Mouse (Mus musculus): ENCODE measurements at regions not wholly inside any gene's neighbourhood (a gene's known extent, or its start where the extent isn't known, plus 50 kb on each side); places are given as distances from the start of the nearest gene placed in this dataset.

DNA sequence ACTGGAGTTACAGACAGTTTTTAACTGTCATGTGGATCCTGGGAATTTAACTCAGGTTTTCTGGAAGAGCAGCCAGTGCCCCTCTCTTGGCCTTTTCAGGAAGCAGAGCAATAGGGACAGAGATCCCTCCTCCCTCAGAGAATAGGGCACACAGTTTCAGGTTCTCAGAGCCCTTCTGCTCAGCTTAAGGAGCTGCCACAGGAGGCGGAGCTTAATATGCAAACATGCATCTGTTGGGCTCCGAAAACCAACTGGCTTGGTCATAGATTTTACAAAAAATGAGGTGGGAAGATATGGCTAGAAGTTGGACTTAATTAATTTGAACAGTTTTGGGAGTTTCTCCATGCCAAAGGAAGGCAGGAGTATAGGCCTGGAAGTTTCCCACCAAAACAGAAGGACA, 61.9 kb upstream of the Znrf2 start:
- Histone ChIP-seq H3K4me1 (peaks cover 29% of the 10 kb centered on the region), H3K36me3 (no peaks in the 10 kb centered on the region), H3K27ac (replicated peaks) (no peak overlapping the region), H3K4me2 (no peak overlapping the region), H3K9ac (no peak overlapping the region), H3K9me3 (no peaks in the 10 kb centered on the region), H3K4me3 (no peak overlapping the region), H3K27me3 (replicated peaks) (no peaks in the 10 kb centered on the region)
- no peak for ATAC-seq (ENCODE audit: extremely low read depth, insufficient number of reproducible peaks, low FRiP score, low TSS enrichment)
- 83% methylated on average over 2 of the region's 2 CpGs for WGBS

DNA sequence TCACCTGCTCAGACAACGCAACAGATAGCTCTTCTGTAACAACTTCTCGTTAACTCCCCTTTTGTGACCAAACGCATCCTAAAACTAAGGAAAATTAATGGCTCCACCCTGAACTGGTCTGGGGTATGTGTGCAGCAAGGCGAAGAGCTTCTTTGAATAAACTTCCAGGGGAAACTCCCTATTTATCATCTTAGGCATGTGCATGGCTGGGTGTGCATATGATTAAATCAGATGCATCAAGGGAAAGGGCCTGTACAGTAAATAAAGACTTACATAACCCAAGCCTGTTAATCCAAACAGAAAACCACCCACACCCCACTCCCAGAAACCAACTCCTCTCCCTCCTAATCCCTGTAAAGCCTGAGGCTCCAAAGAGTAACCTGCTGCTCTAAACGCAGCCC, 59.2 kb upstream of the Znrf2 start:
- H3K27ac ChIP-seq (replicated peaks), result no peak overlapping the region
- WGBS, result 65% methylated on average over 5 of the region's 5 CpGs
- H3K4me3 ChIP-seq, result no peak overlapping the region
- H3K36me3 ChIP-seq, result no peaks in the 10 kb centered on the region
- H3K4me2 ChIP-seq, result no peak overlapping the region
- no peak overlapping the region for H3K9ac ChIP-seq
- ATAC-seq (ENCODE audit: extremely low read depth, insufficient number of reproducible peaks, low FRiP score, low TSS enrichment), result no peak
- peaks cover 33% of the 10 kb centered on the region for H3K4me1 ChIP-seq
- peaks cover 18% of the 10 kb centered on the region for H3K27me3 ChIP-seq (replicated peaks)
- no peaks in the 10 kb centered on the region for H3K9me3 ChIP-seq

DNA sequence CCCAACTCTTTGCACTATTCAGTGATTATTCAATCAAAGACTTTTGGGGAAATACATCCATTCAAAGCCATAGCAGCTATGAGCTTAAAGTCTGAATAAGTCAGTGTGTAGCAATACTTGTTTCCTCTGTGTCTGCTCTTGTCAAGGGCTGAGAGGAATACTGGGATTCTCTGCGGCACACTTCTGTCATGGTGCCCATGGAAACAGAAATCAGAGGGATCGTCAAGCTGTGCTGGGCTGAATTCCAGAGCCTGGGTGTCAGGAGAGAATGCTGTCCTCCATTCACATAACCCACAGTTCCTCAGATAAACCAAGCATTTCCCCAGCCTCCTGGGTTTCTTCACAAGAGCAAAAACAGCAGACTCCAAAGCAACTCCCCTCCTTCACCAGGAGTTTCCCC, 58.6 kb upstream of the Znrf2 start:
- Histone ChIP-seq H3K4me3 (no peak overlapping the region), H3K4me1 (peaks cover 33% of the 10 kb centered on the region), H3K36me3 (no peaks in the 10 kb centered on the region), H3K9me3 (no peaks in the 10 kb centered on the region), H3K4me2 (0 out of 2 replicates have a peak overlapping the region, but pooled peaks have one; percentile 1), H3K9ac (no peak overlapping the region), H3K27ac (replicated peaks) (no peak overlapping the region), H3K27me3 (replicated peaks) (peaks cover 19% of the 10 kb centered on the region)
- ATAC-seq (ENCODE audit: extremely low read depth, insufficient number of reproducible peaks, low FRiP score, low TSS enrichment), result no peak
- 6% methylated on average over 2 of the region's 2 CpGs for WGBS

DNA sequence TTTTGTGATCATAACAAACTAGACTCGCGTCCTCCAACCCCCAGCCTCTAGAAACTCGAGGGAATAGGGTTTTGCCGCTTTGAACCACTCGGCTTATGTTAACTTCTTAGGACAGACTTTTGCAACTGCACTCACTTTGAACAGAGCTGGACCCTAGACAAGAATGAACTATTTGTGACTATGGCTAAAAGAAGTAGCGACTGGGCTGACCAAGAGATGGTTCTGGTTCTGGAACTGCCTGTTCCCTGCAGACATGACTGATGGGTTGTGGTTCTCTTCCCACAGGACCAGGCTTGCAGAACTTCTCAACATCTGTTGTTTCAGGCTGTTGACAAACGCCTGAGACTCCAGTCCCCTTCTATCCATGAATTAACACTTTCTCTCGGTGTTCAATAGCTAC, 57.5 kb upstream of the Znrf2 start:
- Histone ChIP-seq H3K4me2 (no peak overlapping the region), H3K36me3 (no peaks in the 10 kb centered on the region), H3K4me3 (no peak overlapping the region), H3K9ac (no peak overlapping the region), H3K27ac (replicated peaks) (no peak overlapping the region), H3K4me1 (peaks cover 33% of the 10 kb centered on the region), H3K27me3 (replicated peaks) (peaks cover 19% of the 10 kb centered on the region), H3K9me3 (no peaks in the 10 kb centered on the region)
- no peak for ATAC-seq (ENCODE audit: extremely low read depth, insufficient number of reproducible peaks, low FRiP score, low TSS enrichment)
- WGBS, result 53% methylated on average over 8 of the region's 8 CpGs

DNA sequence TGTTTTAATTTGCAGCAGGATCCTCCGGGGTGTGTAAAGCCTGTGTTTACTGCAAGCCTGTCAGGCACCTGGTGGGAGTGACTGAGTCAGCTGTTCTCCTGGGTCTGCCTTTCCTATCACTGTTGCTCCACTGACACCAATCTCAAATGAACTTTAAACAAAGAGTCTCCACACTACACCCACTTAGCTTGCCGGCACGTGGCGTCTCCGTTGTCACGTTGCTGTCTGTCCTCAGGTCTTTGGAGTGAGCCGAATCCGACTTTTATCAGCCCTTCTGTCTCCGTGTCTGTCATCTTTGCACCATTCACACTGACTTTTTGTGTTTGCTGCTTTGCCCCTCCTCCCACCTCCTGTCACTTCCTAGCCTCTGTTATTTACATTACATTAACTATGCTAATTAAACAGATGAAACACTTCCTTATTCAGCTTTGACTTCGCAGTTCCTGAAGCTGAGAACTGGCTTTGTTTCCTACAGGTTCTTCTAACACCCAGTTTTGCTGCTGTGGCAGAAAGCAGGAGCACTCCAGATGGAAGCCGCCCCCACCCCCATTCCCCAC, 56.7 kb upstream of the Znrf2 start:
- H3K27me3 ChIP-seq (replicated peaks), result peaks cover 19% of the 10 kb centered on the region
- no peak overlapping the region for H3K27ac ChIP-seq (replicated peaks)
- no peaks in the 10 kb centered on the region for H3K9me3 ChIP-seq
- peaks cover 33% of the 10 kb centered on the region for H3K4me1 ChIP-seq
- H3K4me2 ChIP-seq, result peak overlapping the region; percentile 60
- no peak for ATAC-seq (ENCODE audit: extremely low read depth, insufficient number of reproducible peaks, low FRiP score, low TSS enrichment)
- H3K9ac ChIP-seq, result peak overlapping the region; percentile 45; the same call in 1 of the 2 replicates
- no peaks in the 10 kb centered on the region for H3K36me3 ChIP-seq
- WGBS, result 2% methylated on average over 11 of the region's 11 CpGs
- peak overlapping the region; percentile 25 for H3K4me3 ChIP-seq

DNA sequence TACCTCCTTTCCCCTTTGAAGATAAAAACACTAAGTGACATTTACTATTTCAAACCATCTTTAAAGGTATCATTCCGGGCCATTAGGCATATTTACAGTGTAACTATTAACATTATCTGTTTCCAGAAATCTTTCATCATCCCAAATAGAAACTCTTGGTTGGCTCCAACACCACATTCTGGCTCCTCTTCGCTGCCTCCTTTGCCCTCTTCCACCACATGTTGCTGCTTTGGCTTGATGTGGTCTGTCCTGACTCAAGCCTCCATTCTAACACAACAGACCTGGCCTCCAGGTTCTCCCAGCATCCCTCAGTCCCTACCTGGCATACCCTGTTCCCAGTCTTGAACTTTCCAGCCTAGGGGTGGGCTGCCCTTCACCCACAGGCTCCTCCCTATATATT, 56.2 kb upstream of the Znrf2 start:
- ATAC-seq (ENCODE audit: extremely low read depth, insufficient number of reproducible peaks, low FRiP score, low TSS enrichment), result no peak
- H3K4me3 ChIP-seq, result no peak overlapping the region
- WGBS, result 45% methylated on average over 2 of the region's 2 CpGs
- H3K9me3 ChIP-seq, result no peaks in the 10 kb centered on the region
- no peak overlapping the region for H3K27ac ChIP-seq (replicated peaks)
- H3K9ac ChIP-seq, result no peak overlapping the region
- peaks cover 33% of the 10 kb centered on the region for H3K4me1 ChIP-seq
- H3K36me3 ChIP-seq, result no peaks in the 10 kb centered on the region
- H3K4me2 ChIP-seq, result no peak overlapping the region
- peaks cover 19% of the 10 kb centered on the region for H3K27me3 ChIP-seq (replicated peaks)

DNA sequence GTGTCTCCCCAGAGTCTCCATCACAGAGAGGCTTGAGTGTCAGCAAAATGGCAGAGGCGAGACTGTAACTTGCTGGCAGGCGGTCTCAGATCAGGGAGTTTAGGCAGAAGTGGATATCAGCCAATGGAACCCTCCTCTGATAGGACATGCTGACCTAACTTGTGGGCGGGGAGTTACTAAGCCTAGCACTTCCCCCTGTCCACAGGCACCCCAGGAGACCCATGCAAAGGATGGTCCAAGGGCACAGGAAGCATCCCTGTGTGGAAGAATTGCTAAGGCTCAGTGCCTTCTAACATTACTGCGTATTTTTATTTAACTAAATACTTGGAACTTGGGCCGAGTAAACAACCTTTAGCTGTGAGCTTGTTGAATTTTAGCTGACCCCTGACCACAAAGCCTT, 54.7 kb upstream of the Znrf2 start:
- peaks cover 33% of the 10 kb centered on the region for H3K4me1 ChIP-seq
- no peak overlapping the region for H3K4me3 ChIP-seq
- no peaks in the 10 kb centered on the region for H3K36me3 ChIP-seq
- ATAC-seq (ENCODE audit: extremely low read depth, insufficient number of reproducible peaks, low FRiP score, low TSS enrichment), result no peak
- H3K27me3 ChIP-seq (replicated peaks), result peaks cover 19% of the 10 kb centered on the region
- H3K27ac ChIP-seq (replicated peaks), result no peak overlapping the region
- H3K9me3 ChIP-seq, result no peaks in the 10 kb centered on the region
- WGBS, result 43% methylated on average over 5 of the region's 5 CpGs
- no peak overlapping the region for H3K9ac ChIP-seq
- no peak overlapping the region for H3K4me2 ChIP-seq

DNA sequence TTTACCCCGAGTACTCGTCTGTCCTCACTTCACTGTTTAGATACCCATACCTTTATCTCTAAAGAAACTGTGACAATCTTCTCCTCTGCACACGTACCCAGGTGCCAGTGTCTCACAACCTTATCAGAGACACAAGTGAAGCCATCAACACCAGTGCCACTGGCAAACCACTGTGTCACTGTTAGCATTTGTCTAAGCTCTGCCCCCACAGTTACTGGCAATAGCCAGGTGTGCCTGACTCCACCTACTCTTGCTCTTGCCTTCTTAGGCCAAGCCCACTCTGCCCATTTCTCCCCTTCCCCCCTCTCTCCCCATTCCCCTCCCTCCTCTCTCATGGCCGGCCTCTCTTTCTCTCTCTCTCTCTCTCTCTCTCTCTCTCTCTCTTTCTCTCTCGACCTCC, 54.2 kb upstream of the Znrf2 start:
- Histone ChIP-seq H3K4me1 (peaks cover 35% of the 10 kb centered on the region), H3K9me3 (no peaks in the 10 kb centered on the region), H3K4me3 (no peak overlapping the region), H3K4me2 (no peak overlapping the region), H3K27ac (replicated peaks) (no peak overlapping the region), H3K27me3 (replicated peaks) (peaks cover 19% of the 10 kb centered on the region), H3K36me3 (no peaks in the 10 kb centered on the region), H3K9ac (no peak overlapping the region)
- WGBS, result 13% methylated on average over 5 of the region's 5 CpGs
- no peak for ATAC-seq (ENCODE audit: extremely low read depth, insufficient number of reproducible peaks, low FRiP score, low TSS enrichment)

DNA sequence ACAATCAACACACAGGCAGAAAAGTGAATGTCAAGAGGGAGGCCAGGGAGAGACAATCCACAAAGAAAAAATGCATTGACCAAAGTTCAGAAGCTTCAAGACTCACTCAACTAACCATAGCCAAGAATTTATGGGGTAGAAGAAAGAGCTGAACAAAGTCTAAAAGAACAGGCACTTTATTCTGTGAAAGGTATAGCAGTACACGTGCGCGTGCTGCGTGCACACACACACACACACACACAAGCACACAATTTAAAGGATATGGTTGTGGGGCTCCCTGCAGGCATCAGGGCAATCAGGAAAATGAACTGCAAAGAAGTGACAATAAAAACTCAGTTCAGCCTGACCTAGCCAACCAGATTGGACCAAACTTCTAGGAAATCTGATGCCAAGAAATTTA, 53.0 kb upstream of the Znrf2 start:
- H3K4me2 ChIP-seq, result no peak overlapping the region
- peaks cover 19% of the 10 kb centered on the region for H3K27me3 ChIP-seq (replicated peaks)
- peaks cover 27% of the 10 kb centered on the region for H3K4me1 ChIP-seq
- H3K27ac ChIP-seq (replicated peaks), result no peak overlapping the region
- WGBS, result 86% methylated on average over 4 of the region's 4 CpGs
- no peaks in the 10 kb centered on the region for H3K36me3 ChIP-seq
- no peak overlapping the region for H3K9ac ChIP-seq
- H3K9me3 ChIP-seq, result no peaks in the 10 kb centered on the region
- no peak overlapping the region for H3K4me3 ChIP-seq
- no peak for ATAC-seq (ENCODE audit: extremely low read depth, insufficient number of reproducible peaks, low FRiP score, low TSS enrichment)

DNA sequence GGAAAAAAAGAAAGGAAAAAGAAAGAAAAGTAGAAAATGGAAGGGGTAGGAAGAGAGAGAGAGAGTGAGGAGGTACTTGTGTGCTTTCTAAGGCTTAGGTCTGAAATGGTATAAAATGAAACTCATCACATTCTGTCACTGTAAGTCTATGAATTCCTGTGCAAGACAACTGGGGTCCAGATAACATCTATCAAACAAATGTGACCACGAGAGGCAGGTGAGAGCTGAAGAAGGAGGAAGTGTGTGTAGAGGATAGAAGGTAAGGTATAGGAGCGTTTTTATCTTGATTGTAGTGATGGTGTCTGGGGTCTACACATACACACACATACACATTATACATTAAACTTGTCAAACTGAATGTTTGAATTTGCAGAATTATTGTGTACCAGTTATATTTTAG, 51.0 kb upstream of the Znrf2 start:
- Histone ChIP-seq H3K27me3 (replicated peaks) (peaks cover 16% of the 10 kb centered on the region), H3K27ac (replicated peaks) (no peak overlapping the region), H3K4me2 (no peak overlapping the region), H3K4me1 (peaks cover 19% of the 10 kb centered on the region), H3K36me3 (no peaks in the 10 kb centered on the region), H3K9ac (no peak overlapping the region), H3K4me3 (no peak overlapping the region), H3K9me3 (no peaks in the 10 kb centered on the region)
- WGBS, result 70% methylated on average over 2 of the region's 2 CpGs
- ATAC-seq (ENCODE audit: extremely low read depth, insufficient number of reproducible peaks, low FRiP score, low TSS enrichment), result no peak

DNA sequence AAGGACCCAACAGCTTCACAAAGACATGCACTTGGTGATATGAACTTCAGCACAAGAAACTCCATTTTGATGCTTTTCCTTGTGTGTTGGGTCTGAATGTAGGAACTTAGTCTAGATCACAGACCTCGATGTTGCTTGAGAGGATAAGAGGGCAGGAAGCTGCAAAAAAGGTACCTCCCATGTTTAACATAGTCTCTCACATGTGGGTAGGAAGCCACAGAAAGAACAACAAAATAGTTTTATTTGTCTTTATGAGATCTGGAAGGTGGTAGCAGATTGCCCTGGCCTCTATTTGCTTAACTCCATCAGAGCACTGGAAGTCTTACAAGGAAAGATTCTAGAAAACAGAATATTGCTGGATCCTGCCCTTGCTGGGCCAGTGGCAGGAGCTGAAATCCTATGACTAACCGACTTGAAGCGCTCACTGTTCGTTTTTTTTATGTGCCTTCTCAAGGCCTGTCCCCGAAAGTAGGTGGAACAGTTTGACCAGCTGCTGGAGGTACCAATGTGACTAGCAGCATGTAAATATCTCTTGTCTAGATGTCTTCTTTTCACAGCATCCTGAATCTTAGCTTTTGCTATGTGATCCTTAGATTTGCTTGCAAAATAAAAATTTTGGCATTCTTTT, 50.1 kb upstream of the Znrf2 start:
- no peak overlapping the region for H3K27ac ChIP-seq (replicated peaks)
- peaks cover 28% of the 10 kb centered on the region for H3K4me1 ChIP-seq
- H3K4me2 ChIP-seq, result no peak overlapping the region
- H3K9ac ChIP-seq, result no peak overlapping the region
- peaks cover 9% of the 10 kb centered on the region; the same call in 1 of the 2 replicates for H3K27me3 ChIP-seq (replicated peaks)
- H3K9me3 ChIP-seq, result no peaks in the 10 kb centered on the region
- H3K36me3 ChIP-seq, result no peaks in the 10 kb centered on the region
- H3K4me3 ChIP-seq, result no peak overlapping the region
- WGBS, result 60% methylated on average over 5 of the region's 5 CpGs
- ATAC-seq (ENCODE audit: extremely low read depth, insufficient number of reproducible peaks, low FRiP score, low TSS enrichment), result no peak
